Mouse (Mus musculus) C2C12 (cell line): ENCODE results near the gene Txnrd1. TPM values are rescaled to one million over a fixed set of nuclear protein-coding genes. Genes with fewer than 3 reads are reported as not detected.

ENCODE experiments used
- H3K27me3 ChIP-seq: one replicate; pipeline ENCODE4 v1.6.1; 2011; ENCODE audit not compliant: control insufficient read depth, insufficient read depth, insufficient read length
- H3K36me3 ChIP-seq: one replicate; pipeline ENCODE4 v1.6.1; 2011; ENCODE audit not compliant: control insufficient read depth, insufficient read depth
- H3K4me3 ChIP-seq: one replicate; pipeline ENCODE4 v1.5.1; 2011; ENCODE audit warnings: mild to moderate bottlenecking, control low read depth; ENCODE audit not compliant: poor library complexity, insufficient read depth, severe bottlenecking
- H3K79me2 ChIP-seq: one replicate; pipeline ENCODE4 v1.6.1; 2011; ENCODE audit not compliant: control insufficient read depth, insufficient read depth
- H3K79me3 ChIP-seq: one replicate; pipeline ENCODE4 v1.6.1; 2011; ENCODE audit warnings: low read depth, control low read depth
- H3ac ChIP-seq: one replicate; pipeline ENCODE3; 2011; ENCODE audit warnings: low read depth; ENCODE audit not compliant: control insufficient read depth, insufficient read length
- CEBPB ChIP-seq: IDR thresholded peaks from one replicate; pipeline ENCODE4 v1.6.1; 2011; ENCODE audit warnings: low read depth, mild to moderate bottlenecking, control low read depth, moderate library complexity
- CTCF ChIP-seq: IDR thresholded peaks from one replicate; pipeline ENCODE4 v1.5.1; 2011; ENCODE audit not compliant: control insufficient read depth, insufficient read depth, insufficient read length
- FOSL1 ChIP-seq: IDR thresholded peaks from one replicate; pipeline ENCODE4 v1.8.0; 2011; ENCODE audit warnings: mild to moderate bottlenecking, low read length; ENCODE audit not compliant: poor library complexity, insufficient read depth, severe bottlenecking
- MAX ChIP-seq: IDR thresholded peaks from one replicate; pipeline ENCODE4 v1.6.1; 2011; ENCODE audit warnings: mild to moderate bottlenecking, control low read depth
- MYOD1 ChIP-seq: IDR thresholded peaks from one replicate; pipeline ENCODE4 v1.6.1; 2011; ENCODE audit warnings: low read depth; ENCODE audit not compliant: control insufficient read depth, insufficient read length
- MYOG ChIP-seq: IDR thresholded peaks from one replicate; pipeline ENCODE4 v1.6.1; 2011; ENCODE audit not compliant: control insufficient read depth, insufficient read length; ENCODE audit errors: extremely low read depth
- USF1 ChIP-seq: IDR thresholded peaks from one replicate; pipeline ENCODE4 v1.6.1; 2011; ENCODE audit warnings: low read depth, mild to moderate bottlenecking, control low read depth, moderate library complexity
- polyA plus RNA-seq: library from polyadenylated mRNA; unstranded; fragments of >200 nt; fragmentation: generic; extraction: Trizol; gene quantifications from one replicate; pipeline ENCODE4 v1.2.1, GENCODE M21; 2012; ENCODE audit warnings: missing spikeins

Txnrd1 gene
- polyA plus RNA-seq, 1 experiment = 172 TPM

- no peak overlapping the region for H3ac ChIP-seq
- no peaks in the 10 kb centered on the region for H3K79me2 ChIP-seq
- no peaks in the 10 kb centered on the region for H3K36me3 ChIP-seq
- no peak for TF ChIP-seq CTCF
- no peak for TF ChIP-seq MAX
- TF ChIP-seq CEBPB = no peak
- TF ChIP-seq MYOG = no peak
- TF ChIP-seq USF1 = no peak
- TF ChIP-seq MYOD1 = no peak
- no peak for TF ChIP-seq FOSL1
- no peaks in the 10 kb centered on the region for H3K79me3 ChIP-seq
- no peaks in the 10 kb centered on the region for H3K27me3 ChIP-seq
- H3K4me3 ChIP-seq = no peak overlapping the region
Measured at GRCm38 (mm10) chr10:82913238-82913637, 79.5 kb downstream of the Txnrd1 start.

- Histone ChIP-seq H3K4me3 (no peak overlapping the region), H3K27me3 (no peaks in the 10 kb centered on the region), H3ac (no peak overlapping the region), H3K36me3 (no peaks in the 10 kb centered on the region), H3K79me3 (no peaks in the 10 kb centered on the region), H3K79me2 (no peaks in the 10 kb centered on the region)
- no peak for TF ChIP-seq MYOG
Measured at GRCm38 (mm10) chr10:82913772-82914171, 80.0 kb downstream of the Txnrd1 start.

- H3K27me3 ChIP-seq = no peaks in the 10 kb centered on the region
- no peaks in the 10 kb centered on the region for H3K36me3 ChIP-seq
- H3K79me3 ChIP-seq = no peaks in the 10 kb centered on the region
- no peak overlapping the region for H3K4me3 ChIP-seq
- no peak for TF ChIP-seq CTCF
- TF ChIP-seq CEBPB = no peak
- TF ChIP-seq USF1 = no peak
- TF ChIP-seq MAX = no peak
- TF ChIP-seq MYOD1 = no peak
- no peak for TF ChIP-seq MYOG
- TF ChIP-seq FOSL1 = no peak
- H3K79me2 ChIP-seq = no peaks in the 10 kb centered on the region
- no peak overlapping the region for H3ac ChIP-seq
Measured at GRCm38 (mm10) chr10:82918675-82919074, 84.9 kb downstream of the Txnrd1 start.

GRCm38 (mm10) chr10:82919404-82919980, 85.7 kb downstream of the Txnrd1 start:
- H3K36me3 ChIP-seq = no peaks in the 10 kb centered on the region
- no peaks in the 10 kb centered on the region for H3K27me3 ChIP-seq
- H3K79me2 ChIP-seq = no peaks in the 10 kb centered on the region
- no peak overlapping the region for H3K4me3 ChIP-seq
- no peaks in the 10 kb centered on the region for H3K79me3 ChIP-seq
- no peak overlapping the region for H3ac ChIP-seq
- TF ChIP-seq MAX (no peak), CEBPB (no peak), FOSL1 (no peak), MYOD1 (no peak), MYOG (no peak), USF1 (no peak), CTCF (no peak)

- H3K36me3 ChIP-seq = no peaks in the 10 kb centered on the region
- H3K79me2 ChIP-seq = no peaks in the 10 kb centered on the region
- TF ChIP-seq CEBPB = no peak
- H3ac ChIP-seq = no peak overlapping the region
- H3K4me3 ChIP-seq = no peak overlapping the region
- H3K79me3 ChIP-seq = no peaks in the 10 kb centered on the region
- H3K27me3 ChIP-seq = no peaks in the 10 kb centered on the region
Measured at GRCm38 (mm10) chr10:82923547-82923946, 89.8 kb downstream of the Txnrd1 start.

- H3K4me3 ChIP-seq = no peak overlapping the region
- H3ac ChIP-seq = no peak overlapping the region
- H3K79me3 ChIP-seq = no peaks in the 10 kb centered on the region
- no peaks in the 10 kb centered on the region for H3K27me3 ChIP-seq
- H3K79me2 ChIP-seq = no peaks in the 10 kb centered on the region
- TF ChIP-seq MYOG (no peak), FOSL1 (no peak), MYOD1 (no peak), CTCF (no peak), MAX (no peak), USF1 (no peak), CEBPB (no peak)
- no peaks in the 10 kb centered on the region for H3K36me3 ChIP-seq
Measured at GRCm38 (mm10) chr10:82924750-82925149, 91.0 kb downstream of the Txnrd1 start.
